Mouse (Mus musculus) urinary bladder, adult 2 months (tissue): ENCODE results near the gene Coro6. TPM values are rescaled to one million over a fixed set of nuclear protein-coding genes. Genes with fewer than 3 reads are reported as not detected.

Experiments used
- DNase-seq: peaks from one replicate; pipeline ENCODE4 v3.0.0; 2022; ENCODE audit warnings: low spot score
- polyA plus RNA-seq: library from polyadenylated mRNA; depleted of rRNA; stranded (reverse); fragments of >200 nt; gene quantifications from 2 replicates; pipeline ENCODE4 v1.2.3, GENCODE M21; 2012

Gene Coro6
- polyA plus RNA-seq, 1 experiment = 19.9 TPM

- DNase-seq = no peak
Measured at GRCm38 (mm10) chr11:77493512-77494343, 31.5 kb downstream of the Coro6 start, which contains the start of gene Git1. Gene Git1 (plus strand): TSS chr11:77493562.

DNA sequence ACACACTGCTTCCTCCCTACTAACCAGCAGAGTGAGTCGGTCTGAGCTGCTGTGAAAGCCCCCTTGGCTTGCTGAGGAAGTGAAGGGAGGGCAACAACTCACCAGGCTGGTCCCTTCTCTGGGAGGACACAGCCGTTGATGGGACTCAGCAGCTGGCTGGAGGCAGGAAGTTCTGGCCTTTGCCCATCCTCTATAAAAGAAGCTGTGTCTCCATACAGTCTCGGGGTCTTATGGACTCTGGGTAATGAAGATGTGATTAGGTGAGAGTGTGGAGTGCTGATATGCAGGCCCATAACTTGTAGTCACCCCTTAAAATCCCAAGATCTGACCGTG is 32.1 kb downstream of the Coro6 start:
- DNase-seq = no peak

GRCm38 (mm10) chr11:77494782-77495181 is 32.6 kb downstream of the Coro6 start:
- DNase-seq = no peak

DNA sequence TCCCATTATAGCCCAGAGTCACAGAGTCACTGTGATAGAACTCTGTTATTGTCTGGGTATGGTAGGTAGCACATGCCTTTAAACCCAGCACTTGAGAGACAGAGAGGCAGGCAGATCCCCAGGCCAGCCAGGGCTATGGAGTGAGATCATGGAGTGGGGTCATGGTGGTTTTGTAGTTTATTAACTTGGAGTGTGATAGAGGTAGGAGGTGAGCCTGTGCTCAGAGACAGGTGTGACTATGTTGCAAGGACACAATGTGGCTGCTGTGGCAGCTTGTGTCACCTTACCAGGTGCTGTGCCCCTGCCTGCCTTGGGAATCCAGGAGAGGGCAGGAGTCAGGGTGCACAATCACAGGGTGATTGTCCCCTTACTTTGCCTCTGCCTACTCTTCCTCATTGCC is 33.3 kb downstream of the Coro6 start:
- no peak for DNase-seq

GRCm38 (mm10) chr11:77497341-77497756 is 35.1 kb downstream of the Coro6 start:
- DNase-seq = no peak

GRCm38 (mm10) chr11:77497851-77498250 is 35.6 kb downstream of the Coro6 start:
- no peak for DNase-seq

DNA sequence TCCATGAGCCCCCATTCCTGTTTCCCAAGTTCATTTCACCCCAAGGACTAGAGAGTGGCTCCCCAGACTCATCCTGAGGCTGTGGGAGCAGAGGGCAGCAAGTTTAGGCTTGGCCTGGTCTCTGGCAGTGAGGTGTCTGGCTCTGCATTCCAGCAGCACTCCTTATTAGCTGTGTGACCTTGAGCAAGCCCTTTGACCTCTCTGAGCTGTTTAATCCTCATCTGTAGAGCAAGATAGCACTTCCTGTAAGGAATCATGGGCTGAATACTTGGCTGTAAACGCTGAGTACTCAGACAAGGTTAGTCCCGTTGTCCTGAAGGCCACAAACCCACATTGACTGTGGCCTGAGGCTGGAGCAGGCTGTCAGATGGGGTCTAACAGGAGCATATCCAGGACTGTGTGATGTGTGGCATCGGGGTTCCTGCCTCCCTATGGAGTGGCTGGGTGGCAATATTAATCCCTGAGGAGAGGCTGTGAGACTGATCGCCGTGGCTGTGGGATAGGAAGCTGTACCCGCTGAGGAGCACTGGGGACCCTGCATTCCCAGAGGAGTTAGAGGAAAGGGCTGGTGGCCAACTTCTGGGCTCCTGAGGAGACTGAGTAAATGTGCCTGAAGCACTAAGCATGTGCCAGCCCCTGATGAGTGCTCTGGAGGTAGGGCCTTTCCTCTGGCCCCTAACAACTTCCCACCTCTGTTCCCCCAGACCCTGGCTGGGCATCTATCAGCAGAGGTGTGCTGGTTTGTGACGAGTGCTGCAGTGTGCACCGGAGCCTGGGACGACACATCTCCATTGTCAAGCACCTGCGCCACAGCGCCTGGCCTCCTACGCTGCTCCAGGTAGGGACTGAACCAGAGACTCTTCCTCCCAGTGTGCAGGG is 36.3 kb downstream of the Coro6 start:
- DNase-seq = no peak

GRCm38 (mm10) chr11:77499354-77499753 is 37.1 kb downstream of the Coro6 start:
- DNase-seq = no peak

- DNase-seq = no peak
Measured at GRCm38 (mm10) chr11:77500361-77501325, 38.4 kb downstream of the Coro6 start.

DNA sequence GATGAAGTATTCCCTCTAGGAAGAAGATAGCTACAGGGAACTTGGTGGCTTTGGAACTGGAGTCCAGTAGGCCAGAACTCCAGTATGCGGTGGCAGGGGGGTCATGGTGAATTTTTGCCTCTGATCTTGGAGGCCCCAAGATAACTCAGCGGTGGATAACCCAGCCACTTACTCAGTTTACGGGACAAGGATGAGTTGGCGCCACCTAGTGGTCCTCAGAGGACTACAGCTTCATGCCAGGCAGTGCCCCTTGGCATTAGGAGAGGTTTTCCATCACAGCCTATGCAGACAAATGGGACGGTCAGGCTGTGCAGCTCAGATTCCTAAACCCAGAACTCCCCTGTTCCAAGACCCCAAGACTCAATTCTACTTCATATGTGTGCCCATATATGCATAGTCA is 39.2 kb downstream of the Coro6 start:
- no peak for DNase-seq

DNA sequence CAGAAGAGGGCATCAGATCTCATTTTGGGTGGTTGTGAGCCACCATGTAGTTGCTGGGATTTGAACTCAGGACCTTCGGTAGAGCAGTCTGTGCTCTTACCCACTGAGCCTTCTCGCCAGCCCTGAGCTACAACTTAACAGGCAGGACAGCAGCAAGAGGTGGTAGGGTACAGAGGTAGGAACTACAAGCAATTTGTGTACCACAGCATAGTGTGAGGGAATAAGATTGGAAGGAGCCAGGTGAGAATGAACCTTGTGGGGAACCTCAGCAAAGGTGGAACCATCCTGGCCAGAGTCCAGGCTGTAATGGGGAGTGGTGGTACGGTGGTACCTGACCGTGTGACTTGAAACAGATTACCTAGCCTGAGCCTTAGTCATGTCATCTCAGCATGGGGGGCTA is 39.8 kb downstream of the Coro6 start:
- DNase-seq = no peak

- no peak for DNase-seq
Measured at GRCm38 (mm10) chr11:77502481-77502880, 40.3 kb downstream of the Coro6 start.

GRCm38 (mm10) chr11:77503511-77503910 is 41.3 kb downstream of the Coro6 start:
- no peak for DNase-seq

- no peak for DNase-seq
Measured at GRCm38 (mm10) chr11:77504377-77504776, 42.2 kb downstream of the Coro6 start.

GRCm38 (mm10) chr11:77505291-77505980 is 43.2 kb downstream of the Coro6 start:
- no peak for DNase-seq

GRCm38 (mm10) chr11:77506273-77506672 is 44.1 kb downstream of the Coro6 start:
- DNase-seq = no peak

GRCm38 (mm10) chr11:77506941-77507340 is 44.7 kb downstream of the Coro6 start:
- DNase-seq = no peak

DNA sequence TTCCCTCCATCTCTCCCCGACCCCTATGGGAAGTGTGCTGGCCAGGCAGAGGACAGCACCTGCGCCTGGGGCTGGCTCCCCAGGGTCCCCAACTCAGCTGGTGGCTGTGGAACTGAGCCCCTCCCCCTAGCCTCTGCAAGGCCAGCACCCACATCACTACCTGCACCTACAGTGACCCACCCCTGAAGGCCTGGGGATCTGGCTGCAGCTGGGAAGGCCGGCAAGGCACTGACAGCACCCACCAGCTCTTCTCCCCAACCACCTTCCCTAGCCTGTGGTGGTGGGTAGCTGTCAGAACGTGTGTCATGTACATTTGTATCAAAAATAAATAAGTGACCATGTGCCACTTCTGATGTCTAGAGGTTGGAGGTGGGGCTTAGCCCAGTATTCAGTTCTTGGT is 45.2 kb downstream of the Coro6 start:
- DNase-seq = no peak

GRCm38 (mm10) chr11:77508068-77509021 is 46.1 kb downstream of the Coro6 start:
- no peak for DNase-seq

DNA sequence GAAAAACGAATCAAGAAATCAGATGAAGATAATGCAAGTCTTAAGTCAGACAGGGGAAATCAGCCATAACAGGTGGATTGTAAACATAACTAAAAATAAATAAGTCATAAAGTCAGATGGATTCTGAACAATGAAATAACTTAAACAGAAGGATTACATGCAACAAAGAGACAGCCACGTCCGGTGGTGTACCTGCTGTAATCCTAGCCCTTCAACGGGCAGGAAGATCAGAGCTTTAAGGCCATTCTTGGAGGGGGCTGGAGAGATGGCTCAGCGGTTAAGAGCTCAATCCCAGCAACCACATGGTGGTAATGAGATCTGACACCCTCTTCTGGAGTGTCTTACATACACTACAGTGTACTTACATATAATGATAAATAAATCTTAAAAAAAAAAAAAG is 49.1 kb downstream of the Coro6 start:
- no peak for DNase-seq
